Mouse (Mus musculus): ENCODE results near the gene Hoxb7. TPM values are rescaled to one million over a fixed set of nuclear protein-coding genes. Genes with fewer than 3 reads are reported as not detected.
A peak's percentile ranks its signal among the peaks of the same experiment; 100 is the strongest.

The Hoxb7 gene
- total and polyA plus RNA-seq, 2 experiments from 2014 or later = 0.20 TPM; not detected in 1

- Histone ChIP-seq H3K9me3 (replicated peaks; ENCODE audit: control insufficient read depth, low read length) (no peaks in the 10 kb centered on the region), H3K27ac (ENCODE audit: low read depth) (no peak overlapping the region), H3K4me1 (ENCODE audit: control insufficient read depth, insufficient read depth) (no peaks in the 10 kb centered on the region), H3K27me3 (ENCODE audit: control insufficient read depth, insufficient read depth, low read length) (peaks cover 100% of the 10 kb centered on the region), H3K9ac (replicated peaks; ENCODE audit: low read depth, low read length) (no peak overlapping the region), H3K36me3 (replicated peaks; ENCODE audit: control insufficient read depth, insufficient read depth, low read length) (no peaks in the 10 kb centered on the region), H3K4me2 (ENCODE audit: low read depth, low read length) (peak overlapping the region; percentile 41), H3K4me3 (ENCODE audit: low read depth, low read length) (peak overlapping the region; percentile 12)
- DNase-seq (ENCODE audit: low spot score) (no peak), ATAC-seq (ENCODE audit: insufficient read depth, low read depth) (no peak)
- WGBS = 13% methylated on average over 5 of the region's 5 CpGs
- TF ChIP-seq CTCF (IDR thresholded peaks at IDR 0.05; ENCODE audit: low read depth) (no peak), EP300 (IDR thresholded peaks at IDR 0.05; ENCODE audit: low read depth) (no peak)
Measured at GRCm38 (mm10) chr11:96315344-96315681, 28.9 kb downstream of the Hoxb7 start.

- ATAC-seq (ENCODE audit: insufficient read depth, low read depth) (no peak), DNase-seq (ENCODE audit: low spot score) (no peak)
- TF ChIP-seq CTCF (IDR thresholded peaks at IDR 0.05; ENCODE audit: low read depth) (no peak), EP300 (IDR thresholded peaks at IDR 0.05; ENCODE audit: low read depth) (no peak)
- no peaks in the 10 kb centered on the region for H3K36me3 ChIP-seq (replicated peaks; ENCODE audit: control insufficient read depth, insufficient read depth, low read length)
- WGBS = 19% methylated on average over 18 of the region's 18 CpGs
- H3K4me1 ChIP-seq (ENCODE audit: control insufficient read depth, insufficient read depth) = no peaks in the 10 kb centered on the region
- H3K9ac ChIP-seq (replicated peaks; ENCODE audit: low read depth, low read length) = no peak overlapping the region
- no peaks in the 10 kb centered on the region for H3K9me3 ChIP-seq (replicated peaks; ENCODE audit: control insufficient read depth, low read length)
- no peak overlapping the region for H3K27ac ChIP-seq (ENCODE audit: low read depth)
- H3K27me3 ChIP-seq (ENCODE audit: control insufficient read depth, insufficient read depth, low read length) = peaks cover 100% of the 10 kb centered on the region
- no peak overlapping the region for H3K4me2 ChIP-seq (ENCODE audit: low read depth, low read length)
- H3K4me3 ChIP-seq (ENCODE audit: low read depth, low read length) = no peak overlapping the region
Measured at GRCm38 (mm10) chr11:96316696-96317607, 30.5 kb downstream of the Hoxb7 start.

DNA sequence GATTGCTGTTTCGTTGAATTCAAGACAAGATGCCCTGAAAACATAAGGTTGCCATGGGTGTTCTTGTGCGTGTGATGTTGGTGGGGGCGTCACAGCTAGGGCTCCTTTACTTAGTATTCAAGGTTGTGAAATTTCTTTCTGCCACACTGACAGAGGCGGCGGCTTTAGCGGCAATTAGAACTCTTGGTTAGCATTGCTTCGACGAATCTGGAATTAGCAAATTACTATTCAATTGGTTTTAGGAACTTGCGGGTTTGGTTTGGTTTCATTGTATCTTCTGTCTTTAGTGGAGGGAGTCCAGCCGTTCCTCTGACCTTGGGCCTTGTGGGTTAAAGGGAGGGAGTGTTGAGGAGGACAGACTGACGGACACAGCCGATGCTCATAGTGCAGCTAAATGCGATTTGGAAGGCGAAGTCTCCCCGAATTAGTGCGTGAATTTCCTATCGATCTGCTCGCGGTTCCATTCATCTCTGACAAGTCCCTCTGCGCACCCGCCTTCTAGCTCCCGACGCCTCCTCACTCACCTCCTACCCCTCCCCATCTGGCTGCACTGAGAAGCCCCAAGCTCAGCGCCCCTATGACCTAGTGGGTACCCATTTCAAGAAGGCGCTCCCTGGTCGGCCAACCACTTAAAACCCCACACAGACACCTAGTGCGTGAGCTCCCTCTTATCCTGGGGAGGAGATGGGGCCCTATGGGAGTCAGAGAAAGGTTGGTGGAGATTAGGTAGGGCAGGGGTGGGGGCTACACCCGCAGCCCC lies 31.4 kb downstream of the Hoxb7 start, which contains the start of gene Hoxb4:
Gene Hoxb4 (plus strand): TSS at position 660 of the 760 bp plus-strand sequence.
- DNase-seq (ENCODE audit: low spot score) (no peak), ATAC-seq (ENCODE audit: insufficient read depth, low read depth) (no peak)
- 10% methylated on average over 28 of the region's 28 CpGs for WGBS
- Histone ChIP-seq H3K4me1 (ENCODE audit: control insufficient read depth, insufficient read depth) (no peaks in the 10 kb centered on the region), H3K9ac (replicated peaks; ENCODE audit: low read depth, low read length) (peak within 1 kb of the TSS; percentile 47), H3K4me3 (ENCODE audit: low read depth, low read length) (peak within 1 kb of the TSS; percentile 47), H3K27me3 (ENCODE audit: control insufficient read depth, insufficient read depth, low read length) (peaks cover 100% of the 10 kb centered on the region), H3K27ac (ENCODE audit: low read depth) (peak within 1 kb of the TSS; percentile 79), H3K9me3 (replicated peaks; ENCODE audit: control insufficient read depth, low read length) (no peaks in the 10 kb centered on the region), H3K4me2 (ENCODE audit: low read depth, low read length) (peak within 1 kb of the TSS; percentile 59), H3K36me3 (replicated peaks; ENCODE audit: control insufficient read depth, insufficient read depth, low read length) (no peaks in the 10 kb centered on the region)
- no peak for TF ChIP-seq CTCF (IDR thresholded peaks at IDR 0.05; ENCODE audit: low read depth)
- TF ChIP-seq EP300 (IDR thresholded peaks at IDR 0.05; ENCODE audit: low read depth) = no peak

DNA sequence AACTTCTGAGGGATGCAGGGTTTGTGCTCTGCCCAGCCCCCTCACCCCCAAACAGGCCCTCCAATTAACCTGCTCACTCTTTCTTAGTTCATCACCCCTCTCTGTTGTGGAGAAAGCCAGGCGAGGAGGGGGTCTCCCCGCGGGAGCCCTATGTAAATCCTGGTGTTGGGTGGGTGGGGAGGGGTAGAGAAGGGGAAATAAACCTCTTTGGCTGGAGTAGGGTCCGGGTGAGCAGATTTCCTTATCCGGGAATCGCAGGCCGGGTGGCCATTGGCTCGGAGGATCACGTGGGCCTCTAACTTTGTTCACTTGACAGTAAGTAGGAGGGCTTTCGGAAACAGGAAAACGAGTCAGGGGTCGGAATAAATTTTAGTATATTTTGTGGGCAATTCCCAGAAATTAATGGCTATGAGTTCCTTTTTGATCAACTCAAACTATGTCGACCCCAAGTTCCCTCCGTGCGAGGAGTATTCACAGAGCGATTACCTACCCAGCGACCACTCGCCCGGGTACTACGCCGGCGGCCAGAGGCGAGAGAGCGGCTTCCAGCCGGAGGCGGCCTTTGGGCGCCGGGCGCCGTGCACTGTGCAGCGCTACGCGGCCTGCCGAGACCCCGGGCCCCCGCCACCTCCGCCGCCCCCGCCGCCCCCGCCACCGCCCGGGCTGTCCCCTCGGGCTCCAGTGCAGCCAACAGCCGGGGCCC lies 32.1 kb downstream of the Hoxb7 start:
- DNase-seq (ENCODE audit: low spot score) = no peak

More for the DNA sequence above, 32.1 kb downstream of the Hoxb7 start:
- peaks cover 100% of the 10 kb centered on the region for H3K27me3 ChIP-seq (ENCODE audit: control insufficient read depth, insufficient read depth, low read length)
- WGBS = 1% methylated on average over 39 of the region's 45 CpGs
- ATAC-seq (ENCODE audit: insufficient read depth, low read depth) = peak; percentile 63
- H3K4me2 ChIP-seq (ENCODE audit: low read depth, low read length) = peak overlapping the region; percentile 59
- no peak for TF ChIP-seq CTCF (IDR thresholded peaks at IDR 0.05; ENCODE audit: low read depth)
- no peak for TF ChIP-seq EP300 (IDR thresholded peaks at IDR 0.05; ENCODE audit: low read depth)
- H3K4me1 ChIP-seq (ENCODE audit: control insufficient read depth, insufficient read depth) = no peaks in the 10 kb centered on the region
- H3K9ac ChIP-seq (replicated peaks; ENCODE audit: low read depth, low read length) = peak overlapping the region; percentile 47
- H3K9me3 ChIP-seq (replicated peaks; ENCODE audit: control insufficient read depth, low read length) = no peaks in the 10 kb centered on the region
- H3K4me3 ChIP-seq (ENCODE audit: low read depth, low read length) = peak overlapping the region; percentile 47
- H3K36me3 ChIP-seq (replicated peaks; ENCODE audit: control insufficient read depth, insufficient read depth, low read length) = no peaks in the 10 kb centered on the region
- H3K27ac ChIP-seq (ENCODE audit: low read depth) = peak overlapping the region; percentile 79
